Mouse (Mus musculus) CH12.LX (cell line): ENCODE measurements around the gene Timp3. TPM values are rescaled to one million over a fixed set of nuclear protein-coding genes. Genes with fewer than 3 reads are reported as not detected.

ENCODE experiments used
- DNase-seq: peaks from one replicate; pipeline ENCODE4 v3.0.0-alpha.2; 2013; ENCODE audit errors: extremely low read depth
- H3K27ac ChIP-seq: 2 replicates; pipeline ENCODE4 v1.5.1; 2012; ENCODE audit warnings: low read depth, mild to moderate bottlenecking, control low read depth, moderate library complexity; ENCODE audit not compliant: insufficient read depth
- H3K27me3 ChIP-seq: replicated peaks from 2 replicates; pipeline ENCODE3; 2012; ENCODE audit warnings: inconsistent platforms
- H3K36me3 ChIP-seq, 2 experiments: replicated peaks in 1 of 2; 2 replicates each; pipeline versions ENCODE3 to v1.6.1; 2012; ENCODE audit warnings: inconsistent platforms in 1 of 2, low read length in 1 of 2, mild to moderate bottlenecking in 1 of 2, mixed read lengths in 1 of 2, moderate library complexity in 1 of 2; ENCODE audit not compliant: control insufficient read depth in 1 of 2, insufficient read depth in 1 of 2
- H3K4me1 ChIP-seq, 2 experiments: 2 replicates each; pipeline ENCODE4 v1.6.1; 2012; ENCODE audit warnings: inconsistent platforms in 1 of 2, moderate library complexity in 1 of 2; ENCODE audit not compliant: insufficient read depth in 2 of 2, control insufficient read depth in 1 of 2
- H3K4me2 ChIP-seq: 2 replicates; pipeline ENCODE4 v1.6.1; 2012; ENCODE audit warnings: low read depth, mild to moderate bottlenecking, control low read depth; ENCODE audit not compliant: poor library complexity, insufficient read depth, severe bottlenecking
- H3K4me3 ChIP-seq, 3 experiments: fragments of 150-350 bp in 1 of 3; sonication (generic) in 1 of 3; replicated peaks in 1 of 3; 2 replicates each; pipeline versions ENCODE3 to v1.5.1; 2011 to 2012; ENCODE audit warnings: low read depth in 2 of 3, low read length in 2 of 3, mild to moderate bottlenecking in 2 of 3, moderate library complexity in 2 of 3, control low read depth in 1 of 3, improper control_type of control experiment in 1 of 3, inconsistent platforms in 1 of 3, mixed read lengths in 1 of 3; ENCODE audit not compliant: poor library complexity in 1 of 3
- H3K79me2 ChIP-seq: replicated peaks from 2 replicates; pipeline ENCODE4 v1.6.1; 2012; ENCODE audit warnings: mild to moderate bottlenecking, moderate library complexity; ENCODE audit not compliant: control insufficient read depth, poor library complexity, insufficient read depth, severe bottlenecking; ENCODE audit errors: extremely low read depth
- H3K9ac ChIP-seq: 2 replicates; pipeline ENCODE4 v1.6.1; 2012; ENCODE audit warnings: low read depth, mild to moderate bottlenecking, control low read depth, moderate library complexity; ENCODE audit not compliant: insufficient read depth
- H3K9me3 ChIP-seq: replicated peaks from 2 replicates; pipeline ENCODE3; 2012; ENCODE audit warnings: low read length, inconsistent platforms, mixed read lengths
- CHD2 ChIP-seq: IDR thresholded peaks from 2 replicates; pipeline ENCODE4 v1.6.1; 2011; ENCODE audit warnings: low read length, improper control_type of control experiment
- CTCF ChIP-seq, 2 experiments: IDR thresholded peaks in 1 of 2; conservative IDR thresholded peaks in 1 of 2; 2 replicates each; pipeline ENCODE4 v1.5.1; 2011 to 2012; ENCODE audit warnings: low read depth in 2 of 2, low read length in 2 of 2, improper control_type of control experiment in 1 of 2, inconsistent platforms in 1 of 2, mild to moderate bottlenecking in 1 of 2, moderate library complexity in 1 of 2
- HCFC1 ChIP-seq: IDR thresholded peaks from 2 replicates; pipeline ENCODE4 v1.6.1; 2012; ENCODE audit warnings: low read depth, mild to moderate bottlenecking, inconsistent platforms, low read length, improper control_type of control experiment
- IRF4 ChIP-seq: IDR thresholded peaks from 2 replicates; pipeline ENCODE4 v1.6.1; 2014; ENCODE audit warnings: low read depth, mild to moderate bottlenecking, inconsistent platforms, low read length, improper control_type of control experiment
- JUND ChIP-seq: conservative IDR thresholded peaks from 2 replicates; pipeline ENCODE4 v1.6.1; 2011; ENCODE audit warnings: low read depth, low read length, improper control_type of control experiment
- KAT2A ChIP-seq: IDR thresholded peaks from 2 replicates; pipeline ENCODE4 v1.6.1; 2012; ENCODE audit warnings: low read length, improper control_type of control experiment, inconsistent platforms; ENCODE audit not compliant: insufficient replicate concordance
- MAFK ChIP-seq: IDR thresholded peaks from 2 replicates; pipeline ENCODE4 v1.6.1; 2011; ENCODE audit warnings: low read length, improper control_type of control experiment; ENCODE audit not compliant: insufficient replicate concordance
- MAX ChIP-seq: IDR thresholded peaks from 2 replicates; pipeline ENCODE4 v1.6.1; 2011; ENCODE audit warnings: low read length, improper control_type of control experiment
- MAZ ChIP-seq: IDR thresholded peaks from 2 replicates; pipeline ENCODE4 v1.6.1; 2012; ENCODE audit warnings: low read depth, mild to moderate bottlenecking, inconsistent platforms, low read length, improper control_type of control experiment, moderate library complexity
- MEF2A ChIP-seq: IDR thresholded peaks from 2 replicates; pipeline ENCODE4 v1.6.1; 2014; ENCODE audit warnings: low read depth, mild to moderate bottlenecking, inconsistent platforms, low read length, improper control_type of control experiment, borderline replicate concordance
- NELFE ChIP-seq: IDR thresholded peaks from 2 replicates; pipeline ENCODE4 v1.6.1; 2011; ENCODE audit warnings: low read depth, low read length, improper control_type of control experiment
- NRF1 ChIP-seq: IDR thresholded peaks from 2 replicates; pipeline ENCODE4 v1.6.1; 2014; ENCODE audit warnings: low read depth, mild to moderate bottlenecking, inconsistent platforms, low read length, improper control_type of control experiment, moderate library complexity
- PAX5 ChIP-seq: IDR thresholded peaks from 2 replicates; pipeline ENCODE4 v1.6.1; 2012; ENCODE audit warnings: low read length, inconsistent platforms, mixed read lengths
- RCOR1 ChIP-seq: conservative IDR thresholded peaks from 2 replicates; pipeline ENCODE4 v1.6.1; 2012; ENCODE audit warnings: low read depth, mild to moderate bottlenecking, inconsistent platforms, low read length, improper control_type of control experiment
- SIN3A ChIP-seq: IDR thresholded peaks from 2 replicates; pipeline ENCODE4 v1.6.1; 2012; ENCODE audit warnings: low read length, improper control_type of control experiment, inconsistent platforms
- SMC3 ChIP-seq: IDR thresholded peaks from 2 replicates; pipeline ENCODE4 v1.6.1; 2011; ENCODE audit warnings: low read depth, low read length, improper control_type of control experiment
- TBP ChIP-seq: conservative IDR thresholded peaks from 2 replicates; pipeline ENCODE4 v1.6.1; 2011; ENCODE audit warnings: low read depth, low read length, improper control_type of control experiment
- TCF12 ChIP-seq: IDR thresholded peaks from 2 replicates; pipeline ENCODE4 v1.6.1; 2014; ENCODE audit warnings: low read depth, mild to moderate bottlenecking, inconsistent platforms, low read length, improper control_type of control experiment
- USF1 ChIP-seq: IDR thresholded peaks from 2 replicates; pipeline ENCODE4 v1.6.1; 2014; ENCODE audit warnings: low read depth, mild to moderate bottlenecking, inconsistent platforms, low read length, improper control_type of control experiment
- dilution Hi-C: fragments of 300-500 bp; cut with MboI; formaldehyde crosslinking; loops from 2 replicates; pipeline ENCODE4 v1.14.3; 2020; ENCODE audit warnings: low sequenced_read_pairs; ENCODE audit not compliant: extremely low pct_unique_long_range_greater_than_20kb, extremely low pct_ligation_motif_present
- in situ Hi-C: fragments of 300-500 bp; cut with MboI; formaldehyde crosslinking; loops from 3 replicates; pipeline ENCODE4 v1.14.3; 2019; ENCODE audit warnings: low sequenced_read_pairs, low pct_ligation_motif_present, low pct_unique_long_range_greater_than_20kb, mixed read lengths
- polyA plus RNA-seq: library from polyadenylated mRNA; unstranded; fragments of >175 nt; gene quantifications from 2 replicates; pipeline ENCODE4 v1.2.1, GENCODE M21; 2012; ENCODE audit warnings: low read depth; ENCODE audit not compliant: insufficient read length
- total RNA-seq, 2 experiments: library from RNA; depleted of rRNA; stranded (reverse); fragments of 300-350 nt in 1 of 2; fragments of >200 nt in 1 of 2; gene quantifications; 2 replicates each; pipeline ENCODE4 v1.2.3; 2012 to 2014

Gene Timp3
- total and polyA plus RNA-seq, 3 experiments: 0.09 to 0.17 TPM; not detected in 1

- Histone ChIP-seq H3K79me2 (no peaks in the 10 kb centered on the region), H3K4me2 (no peak overlapping the region), H3K27ac (no peak overlapping the region), H3K4me3 (no peak overlapping the region), H3K9me3 (no peaks in the 10 kb centered on the region), H3K36me3 (peaks cover 0 to 46% of the 10 kb centered on the region in 2 experiments), H3K9ac (no peak overlapping the region), H3K27me3 (no peaks in the 10 kb centered on the region), H3K4me1 (no peaks in the 10 kb centered on the region)
- dilution Hi-C loops: no loop called here
- in situ Hi-C loops: no loop called here
- DNase-seq: no peak
- TF ChIP-seq PAX5: no peak
- no peak for TF ChIP-seq NRF1
- no peak for TF ChIP-seq MAFK
- no peak for TF ChIP-seq USF1
- no peak for TF ChIP-seq MAZ
- TF ChIP-seq NELFE: no peak
- no peak for TF ChIP-seq MEF2A
- TF ChIP-seq SMC3: no peak
- no peak for TF ChIP-seq IRF4
- TF ChIP-seq CTCF (conservative IDR thresholded peaks at IDR 0.05 in 1 of 2, IDR thresholded peaks at IDR 0.05 in 1 of 2; ENCODE audit: low read depth in 2 of 2, low read length in 2 of 2): no peak
- TF ChIP-seq TBP: no peak
- no peak for TF ChIP-seq SIN3A
Observed at GRCm38 (mm10) chr10:86345645-86346044, 45.5 kb downstream of the Timp3 start.

- no peak overlapping the region for H3K4me3 ChIP-seq
- H3K9me3 ChIP-seq: no peaks in the 10 kb centered on the region
- H3K27ac ChIP-seq: no peak overlapping the region
- in situ Hi-C loops (no loop called here), dilution Hi-C loops (no loop called here)
- no peaks in the 10 kb centered on the region for H3K79me2 ChIP-seq
- TF ChIP-seq HCFC1 (no peak), MAZ (no peak), CHD2 (no peak), MAX (no peak), RCOR1 (no peak), KAT2A (no peak), TCF12 (no peak), JUND (no peak), MEF2A (no peak), CTCF (conservative IDR thresholded peaks at IDR 0.05 in 1 of 2, IDR thresholded peaks at IDR 0.05 in 1 of 2; ENCODE audit: low read depth in 2 of 2, low read length in 2 of 2) (no peak)
- no peaks in the 10 kb centered on the region for H3K27me3 ChIP-seq
- H3K36me3 ChIP-seq: peaks cover 0 to 48% of the 10 kb centered on the region in 2 experiments
- no peaks in the 10 kb centered on the region for H3K4me1 ChIP-seq
- H3K4me2 ChIP-seq: no peak overlapping the region
- no peak overlapping the region for H3K9ac ChIP-seq
- DNase-seq: no peak
Observed at GRCm38 (mm10) chr10:86346235-86346840, 46.2 kb downstream of the Timp3 start.
